Mouse (Mus musculus): ENCODE results near the gene Thsd4.

Thsd4 gene

DNA sequence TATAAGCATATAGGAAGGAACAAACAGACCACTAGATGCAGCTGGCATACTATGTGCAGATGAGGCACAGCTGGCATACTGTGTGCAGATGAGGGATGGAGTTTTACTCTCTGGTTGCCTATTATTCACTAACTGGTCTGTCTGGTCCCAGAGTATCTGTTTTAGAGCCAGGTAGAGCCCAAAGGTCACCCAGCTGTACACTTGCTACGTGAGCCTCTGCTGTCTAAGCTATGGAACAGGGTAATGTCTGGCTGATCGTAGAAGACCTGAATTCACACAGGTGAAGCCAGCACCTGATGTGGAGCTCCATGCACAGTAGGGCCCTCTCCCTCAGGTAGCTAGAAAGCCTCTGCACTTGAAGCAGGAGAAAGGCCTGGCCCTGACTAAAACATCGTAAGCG, 5.5 kb downstream of the Thsd4 start:
- no peak for DNase-seq

- DNase-seq = no peak
Measured at GRCm38 (mm10) chr9:60513329-60513788, 8.5 kb downstream of the Thsd4 start.

DNA sequence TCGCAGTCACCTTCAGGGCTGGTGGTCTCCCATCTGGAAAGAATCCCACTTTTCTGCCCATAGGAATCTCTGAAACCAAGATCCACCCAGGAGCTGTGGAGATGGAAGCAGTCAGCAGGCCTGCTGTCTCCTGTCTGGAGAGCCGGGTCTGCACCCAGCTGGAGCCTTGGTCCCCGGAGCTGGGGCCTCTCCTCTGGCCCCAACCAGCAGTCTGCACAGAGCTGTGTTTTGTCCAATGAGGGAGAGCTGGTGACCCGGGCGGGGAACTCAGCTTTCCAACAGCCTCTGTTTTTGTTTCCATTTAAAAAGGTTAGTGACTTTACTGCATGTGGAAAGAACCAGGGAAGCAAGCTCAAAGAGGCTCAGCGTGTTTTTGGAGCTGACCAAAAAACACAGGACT, 11.0 kb downstream of the Thsd4 start:
- DNase-seq = no peak

DNA sequence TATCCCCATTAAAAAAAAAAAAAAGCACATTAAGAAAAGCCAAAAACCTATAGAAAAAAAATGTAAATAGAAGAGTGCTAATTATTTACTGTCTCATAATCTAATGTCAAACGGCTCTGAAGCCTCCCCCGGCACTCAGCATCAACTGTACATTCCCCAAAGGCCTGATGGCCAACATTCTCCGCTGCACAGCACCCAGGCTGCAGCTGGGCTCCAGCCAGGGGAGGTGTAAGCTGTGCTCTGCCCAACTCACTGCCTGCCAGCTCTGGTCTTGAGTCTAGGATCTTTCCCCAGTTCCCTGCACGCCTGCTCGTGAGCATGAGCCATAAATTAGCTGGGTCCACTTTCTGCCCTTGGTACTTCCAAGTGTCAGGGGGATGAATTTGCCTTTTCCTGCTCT, 15.7 kb downstream of the Thsd4 start:
- no peak for DNase-seq

GRCm38 (mm10) chr9:60504378-60505285, 17.2 kb downstream of the Thsd4 start:
- no peak for DNase-seq

DNA sequence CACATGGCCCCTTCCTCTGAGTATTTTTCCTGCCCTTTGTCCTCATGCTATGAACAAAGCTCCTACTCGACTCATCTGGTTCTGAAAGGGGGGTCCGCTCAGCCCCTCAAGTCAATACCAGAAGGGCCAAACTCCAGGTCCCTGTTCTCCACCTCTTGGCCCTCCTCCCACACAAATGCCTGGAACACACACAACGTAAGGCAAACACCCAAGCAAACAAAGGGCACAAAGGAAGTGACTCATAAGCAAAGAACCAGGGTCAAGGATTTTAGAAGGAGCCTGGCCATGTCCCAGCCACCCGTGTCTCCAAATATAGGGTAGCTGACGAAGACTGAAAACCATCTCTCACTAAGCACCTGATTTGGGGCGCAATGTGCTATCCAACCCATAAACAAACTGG, 19.6 kb downstream of the Thsd4 start:
- no peak for DNase-seq

- no peak for DNase-seq
Measured at GRCm38 (mm10) chr9:60501504-60502179, 20.2 kb downstream of the Thsd4 start.

GRCm38 (mm10) chr9:60492275-60492974, 29.4 kb downstream of the Thsd4 start:
- DNase-seq = no peak

DNA sequence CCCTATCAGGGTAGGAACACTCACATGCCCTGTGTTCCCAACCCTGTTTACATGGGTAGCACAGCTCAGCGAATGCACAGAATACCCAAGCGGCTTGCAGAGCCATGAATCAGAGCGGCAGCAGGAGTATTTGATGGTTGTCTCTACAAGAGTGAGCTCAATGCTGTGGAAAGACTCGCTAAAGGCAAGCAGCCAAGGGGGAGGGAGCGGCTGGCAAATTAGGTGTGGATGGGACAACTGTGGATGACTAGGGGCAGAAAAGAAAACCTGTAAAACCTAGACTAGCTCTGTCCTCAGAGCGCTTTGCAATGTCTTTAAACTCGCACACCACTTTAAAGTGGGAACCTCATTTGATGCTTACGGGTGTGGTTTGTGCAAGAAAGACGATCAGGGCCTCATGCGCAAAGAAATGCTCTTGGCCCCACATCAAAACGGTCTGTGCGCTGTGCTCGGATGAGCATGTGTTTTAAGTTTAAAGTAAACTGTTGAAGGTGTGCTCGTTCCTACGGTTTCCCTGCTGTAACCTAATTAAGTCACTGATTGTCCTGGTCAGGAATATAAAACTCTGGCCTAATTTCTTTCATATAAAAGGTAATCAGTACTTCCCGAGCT, 30.3 kb downstream of the Thsd4 start:
- DNase-seq = no peak

GRCm38 (mm10) chr9:60491079-60491478, 30.8 kb downstream of the Thsd4 start:
- DNase-seq = no peak

DNA sequence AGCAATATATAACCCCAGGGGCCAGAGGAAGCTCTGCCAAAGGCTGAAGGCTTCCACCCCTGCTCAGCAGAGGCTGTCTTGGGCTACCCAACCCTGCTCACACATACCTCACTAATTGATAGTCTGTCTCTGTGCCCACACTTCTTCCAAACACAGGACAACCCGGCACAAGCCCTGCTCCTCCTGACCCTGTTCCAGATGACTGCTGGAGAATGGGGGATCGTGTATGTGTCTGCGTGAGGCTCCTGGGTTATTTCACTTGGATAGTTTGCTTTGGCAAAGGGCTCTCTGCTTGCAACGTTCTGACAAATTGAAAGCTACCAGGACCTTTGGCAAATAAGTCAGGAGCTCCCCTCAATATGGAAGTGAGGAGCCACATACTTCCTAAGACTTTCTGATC, 33.0 kb downstream of the Thsd4 start:
- DNase-seq = no peak

GRCm38 (mm10) chr9:60482165-60482564, 39.7 kb downstream of the Thsd4 start:
- DNase-seq = no peak

GRCm38 (mm10) chr9:60480052-60480451, 41.8 kb downstream of the Thsd4 start:
- no peak for DNase-seq

GRCm38 (mm10) chr9:60478806-60479205, 43.0 kb downstream of the Thsd4 start:
- no peak for DNase-seq

DNA sequence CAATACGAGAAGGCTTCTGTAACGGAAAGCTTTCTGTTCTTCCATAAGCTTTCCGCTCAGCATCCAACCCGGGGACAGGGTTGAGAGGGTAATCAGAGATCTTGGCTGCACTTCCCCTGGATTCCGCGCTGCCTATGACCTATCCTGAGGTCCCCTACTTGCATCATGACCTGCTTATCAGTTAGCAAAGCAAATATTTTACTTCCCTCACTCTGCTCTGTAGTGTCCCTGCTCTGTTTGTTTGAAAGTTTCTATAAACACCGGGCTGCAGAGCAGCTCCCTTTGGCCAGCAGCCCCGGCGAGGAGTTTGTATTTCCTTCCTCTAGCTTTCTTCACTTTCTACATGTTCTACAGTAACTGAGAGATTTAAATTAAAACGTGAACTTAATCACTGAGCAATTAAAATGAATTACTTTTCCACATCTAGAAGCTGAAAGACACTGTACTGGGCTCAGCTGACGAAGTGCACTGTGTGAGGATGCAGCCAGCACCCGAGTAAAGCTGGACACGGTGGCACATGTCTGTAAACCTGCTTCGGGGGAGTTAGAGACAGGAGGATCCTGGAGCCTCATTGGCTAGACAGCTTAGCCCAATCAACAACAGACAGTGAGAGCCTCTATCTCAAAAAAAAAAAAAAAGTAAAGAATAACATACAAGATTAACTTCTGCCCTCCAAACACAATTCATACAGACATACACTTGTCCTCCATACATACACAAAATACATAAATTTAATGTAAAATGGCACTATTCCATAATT, 43.7 kb downstream of the Thsd4 start:
- DNase-seq = peak; percentile 45

DNA sequence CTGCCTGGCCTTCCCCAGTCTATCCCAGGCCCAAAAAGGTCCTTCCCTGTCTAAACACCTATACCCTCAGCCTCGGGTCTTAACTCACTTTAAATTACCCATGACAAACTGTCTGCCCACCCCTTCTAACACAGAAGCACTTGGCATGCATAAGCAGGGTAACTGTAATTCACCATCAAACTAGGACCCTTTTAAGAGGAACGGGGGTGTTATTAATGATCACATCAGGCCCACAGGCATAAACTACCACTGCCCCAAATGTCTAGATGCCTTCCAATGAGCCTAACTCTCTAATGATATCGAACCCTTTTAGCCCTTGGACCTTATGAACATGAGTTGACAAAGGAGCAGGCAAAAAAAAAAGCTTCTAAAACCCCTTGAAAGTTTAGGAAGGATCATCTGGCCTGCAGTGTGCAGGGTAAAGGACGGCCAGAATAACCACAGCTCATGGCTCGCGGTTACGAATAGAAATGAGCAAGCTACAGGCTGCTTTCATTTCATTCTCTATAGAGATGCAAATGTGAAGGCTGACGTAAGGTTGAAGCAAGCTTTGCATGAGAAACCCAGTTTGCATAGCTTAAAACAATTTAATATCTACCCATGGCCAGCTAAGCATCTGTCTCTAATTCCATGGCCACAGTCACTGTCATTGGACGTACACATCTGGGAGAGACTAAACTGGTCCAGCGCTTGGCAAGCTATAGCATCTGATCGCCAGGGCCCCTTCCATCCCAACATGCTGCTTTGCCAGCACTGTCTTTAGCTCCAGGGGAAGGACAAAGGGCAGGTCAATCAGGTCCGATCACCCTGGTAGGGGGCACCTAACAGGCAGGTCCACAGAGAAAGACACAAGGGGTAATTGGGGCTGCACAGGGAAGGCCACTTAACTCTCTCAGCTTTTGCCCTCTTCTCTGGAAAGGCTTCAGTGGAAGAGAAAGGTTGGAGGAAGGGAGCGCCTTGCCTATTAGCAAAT, 61.5 kb downstream of the Thsd4 start:
- DNase-seq = no peak

DNA sequence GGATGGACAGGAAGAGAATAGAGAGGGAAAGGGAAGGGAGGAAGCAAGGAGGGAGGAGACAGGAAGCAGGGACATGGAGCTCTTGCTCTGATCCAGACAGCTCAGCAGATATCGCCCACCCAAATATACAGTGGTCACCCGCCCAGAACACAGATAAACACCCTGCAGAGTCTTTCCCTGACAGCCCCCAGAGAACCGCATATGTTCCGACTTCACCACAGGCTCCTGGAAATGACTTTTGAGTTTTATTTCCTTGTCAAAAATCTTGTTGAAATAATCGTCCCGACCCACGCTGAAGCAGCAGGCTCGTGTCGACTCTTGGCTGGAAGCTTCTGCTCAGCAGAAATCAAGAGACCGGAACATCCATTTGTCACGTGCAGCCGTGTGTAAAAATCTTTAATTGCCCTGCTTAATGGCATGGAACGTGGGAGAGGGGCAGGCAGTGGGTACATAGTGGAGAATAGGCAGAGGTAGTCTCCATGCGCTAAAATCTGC, 63.3 kb downstream of the Thsd4 start:
- no peak for DNase-seq

GRCm38 (mm10) chr9:60457359-60458210, 64.3 kb downstream of the Thsd4 start:
- no peak for DNase-seq

GRCm38 (mm10) chr9:60456651-60457050, 65.2 kb downstream of the Thsd4 start:
- no peak for DNase-seq

Data from liver (tissue).